Mouse (Mus musculus): Measurements from ENCODE around the gene Cdca5. TPM values are rescaled to one million over a fixed set of nuclear protein-coding genes. Genes with fewer than 3 reads are reported as not detected.

The Cdca5 gene
- total RNA-seq (2021): 1 to 10 TPM in 1 of 2 experiments, under 1 TPM in 1; 0.99 to 1.0 TPM
- long read RNA-seq, experiment 1: 0 reads
- long read RNA-seq, experiment 2, partial matches to known transcripts: 0 of 3 reads
- long read RNA-seq, experiment 2, other reads (novel, unspliced or antisense): 1 of 3 reads

- peak; percentile 91 to 98 for DNase-seq (ENCODE audit: low spot score in 2 of 2)
Observed at GRCm38 (mm10) chr19:6084478-6085248, at the start of gene Cdca5, which contains the start of gene Zfpl1. Cdca5 (plus strand) TSS chr19:6084983. Zfpl1 (minus strand) TSS chr19:6084956.

GRCm38 (mm10) chr19:6035966-6036585 is 48.7 kb upstream of the Cdca5 start:
- DNase-seq (ENCODE audit: low spot score in 2 of 2): no peak

GRCm38 (mm10) chr19:6037695-6038094 is 47.1 kb upstream of the Cdca5 start:
- no peak for DNase-seq (ENCODE audit: low spot score in 2 of 2)

DNA sequence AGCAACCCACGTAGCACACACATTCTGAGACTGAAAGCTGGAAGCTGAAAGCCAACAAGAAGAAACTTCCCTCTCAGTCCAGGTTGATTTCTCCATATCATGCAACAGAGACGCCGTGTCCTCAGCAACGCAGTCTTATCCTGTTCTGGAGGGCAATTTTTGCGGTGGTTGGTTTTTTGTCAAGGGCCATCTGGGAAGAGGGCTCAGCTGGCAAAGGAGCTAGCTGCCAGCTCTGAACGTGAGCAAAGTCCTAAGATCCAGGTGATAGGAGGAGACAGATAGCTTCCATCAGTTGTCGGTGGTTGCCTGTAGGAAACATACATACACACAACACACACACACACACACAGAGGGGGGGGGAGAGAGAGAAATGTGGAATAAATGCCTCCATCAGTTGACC is 46.5 kb upstream of the Cdca5 start:
- no peak for DNase-seq (ENCODE audit: low spot score in 2 of 2)

- no peak for DNase-seq (ENCODE audit: low spot score in 2 of 2)
Observed at GRCm38 (mm10) chr19:6040002-6040401, 44.8 kb upstream of the Cdca5 start.

DNA sequence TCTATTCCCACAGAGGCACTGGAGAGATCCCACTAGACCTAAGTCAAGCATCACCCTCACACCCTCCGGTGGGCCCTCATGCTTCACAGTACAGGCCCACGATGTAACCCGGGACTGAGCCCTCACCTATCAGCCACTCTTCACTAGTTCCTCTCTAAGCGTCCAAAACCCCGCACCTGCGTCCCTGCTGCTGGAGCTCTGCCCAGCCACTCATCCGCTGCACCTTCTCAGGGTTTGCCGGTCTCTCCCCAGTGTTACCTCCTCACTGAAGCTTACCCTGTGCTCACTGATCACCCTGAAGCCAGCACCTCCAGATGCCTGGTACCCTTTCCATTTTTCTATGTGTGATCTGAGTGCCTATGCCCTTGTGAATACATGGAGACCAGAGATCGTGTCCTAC is 42.5 kb upstream of the Cdca5 start:
- no peak for DNase-seq (ENCODE audit: low spot score in 2 of 2)

GRCm38 (mm10) chr19:6044102-6044501 is 40.7 kb upstream of the Cdca5 start:
- DNase-seq (ENCODE audit: low spot score in 2 of 2): peak in 1 of 2 experiments; percentile 12

DNA sequence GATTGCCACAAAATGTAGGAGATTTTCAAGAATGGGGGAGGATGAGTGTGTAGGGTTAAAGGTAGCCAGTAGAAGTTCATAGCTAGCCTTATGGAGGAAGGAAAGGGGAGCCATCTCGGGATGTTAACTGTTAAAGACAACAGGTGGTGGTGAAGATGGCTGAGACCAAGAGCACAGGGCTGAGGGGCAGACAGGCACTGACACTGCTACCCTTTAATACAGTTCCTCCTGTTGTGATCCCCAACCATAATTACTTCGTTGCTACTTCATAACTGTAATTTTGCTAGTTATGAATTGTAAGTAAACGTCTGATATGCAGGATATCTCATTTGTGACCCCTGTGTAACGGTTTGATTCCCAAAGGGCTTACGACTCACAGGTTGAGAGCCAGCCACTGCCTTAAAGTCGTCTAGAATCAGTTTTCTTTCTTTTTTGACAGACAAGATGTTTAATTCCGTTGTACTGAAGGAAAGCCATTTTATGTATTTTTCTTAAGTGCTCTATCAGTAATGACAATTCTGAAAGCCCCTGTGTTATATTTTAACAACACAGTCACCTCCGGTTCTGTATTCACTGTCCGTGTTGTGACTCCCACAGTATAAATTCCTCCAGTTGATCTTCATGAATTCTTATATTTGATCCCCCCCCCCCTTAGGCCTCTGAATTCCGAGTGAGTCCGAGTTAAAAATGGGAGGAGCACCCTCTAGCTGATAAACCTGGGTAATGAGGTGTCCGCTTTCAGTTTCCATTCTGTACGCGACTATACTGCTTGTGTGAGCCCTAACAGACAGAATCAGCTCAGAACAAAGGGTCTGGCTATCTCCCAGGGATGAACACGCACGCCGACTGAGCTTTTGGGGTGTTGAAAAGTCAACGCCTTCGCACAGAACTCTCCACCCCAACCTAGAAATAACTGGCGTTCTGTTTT is 39.2 kb upstream of the Cdca5 start:
- no peak for DNase-seq (ENCODE audit: low spot score in 2 of 2)

DNA sequence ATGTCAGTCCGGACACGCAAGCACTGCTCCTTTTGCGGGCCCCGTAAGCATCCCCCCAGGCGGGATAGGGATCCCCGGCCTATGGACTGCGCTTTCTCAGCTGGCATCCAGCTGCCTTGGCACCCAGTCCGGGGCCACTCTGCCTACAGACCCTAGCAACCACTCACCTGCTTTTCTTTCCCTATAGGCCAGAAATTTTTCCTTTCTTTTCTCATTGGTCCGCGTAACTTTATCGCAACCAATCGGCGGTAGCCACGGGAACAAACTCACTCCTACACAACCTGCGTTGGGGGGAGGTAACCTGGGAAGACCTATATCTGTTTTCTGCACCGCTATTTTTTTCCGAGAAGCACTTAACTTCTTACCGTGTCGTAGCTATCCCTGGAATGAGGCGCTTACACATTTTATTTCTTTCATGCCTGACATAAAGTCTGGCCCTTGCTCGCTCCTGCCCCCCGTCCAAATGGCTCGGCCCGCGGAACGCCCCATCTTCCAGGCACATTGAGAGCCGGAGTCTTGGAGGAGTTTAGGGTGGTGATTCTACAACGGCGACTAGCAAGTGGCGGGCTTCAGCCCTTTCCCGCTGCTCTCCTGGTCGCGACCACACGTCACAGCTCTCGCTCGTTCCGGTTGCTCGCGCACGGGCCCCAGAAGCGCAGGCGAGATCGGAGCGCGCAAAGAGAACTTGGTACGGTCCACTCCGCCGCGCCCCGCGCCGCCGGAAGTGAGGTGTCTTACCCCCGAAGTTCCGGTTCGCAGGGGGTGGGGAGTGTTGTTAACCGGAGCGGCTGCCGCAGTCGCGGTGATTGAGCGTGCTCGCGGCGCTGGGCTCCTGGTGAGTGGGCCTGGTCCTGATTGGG is 38.3 kb upstream of the Cdca5 start, which contains the start of gene Syvn1:
Syvn1 (plus strand) TSS at position 283 of the 860 bp plus-strand sequence.
- peak; percentile 92 to 95 for DNase-seq (ENCODE audit: low spot score in 2 of 2)

DNA sequence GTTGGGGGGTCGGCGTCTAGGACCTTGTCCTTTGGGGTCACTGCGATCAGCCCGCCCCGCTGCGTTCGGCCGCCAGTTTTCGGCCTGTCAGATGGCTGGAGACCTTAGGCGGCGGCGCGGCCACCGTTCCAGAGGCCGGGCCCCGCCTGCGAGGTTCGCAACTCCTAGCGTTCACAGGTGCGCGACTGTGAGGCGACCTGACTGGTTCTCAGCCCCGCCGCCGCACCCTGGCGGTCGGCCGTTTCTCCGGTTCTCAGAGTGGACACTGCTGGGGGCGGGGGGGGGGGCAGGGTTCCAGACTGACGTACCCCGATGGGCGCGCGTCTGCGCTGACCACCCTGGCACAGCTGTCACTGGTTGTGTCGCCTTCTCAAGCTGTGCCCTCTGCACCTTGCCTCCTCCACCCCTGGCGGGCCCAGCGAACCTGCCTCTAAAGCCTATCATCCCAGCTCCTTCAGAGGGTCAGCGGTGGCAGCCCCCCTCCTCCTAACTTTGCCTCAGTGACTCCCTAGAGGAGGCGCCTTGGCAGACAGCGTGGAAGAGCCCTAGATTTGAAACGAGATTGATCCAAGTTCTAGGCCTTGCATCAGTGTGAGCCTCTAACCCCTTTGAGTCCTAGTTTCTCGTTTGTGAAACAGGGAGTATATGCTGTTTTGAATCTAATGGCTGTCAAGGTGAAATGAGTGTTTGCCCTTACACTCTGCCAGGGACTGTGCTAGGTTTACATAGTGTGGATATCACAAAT is 37.5 kb upstream of the Cdca5 start:
- peak in 1 of 2 experiments; percentile 26 for DNase-seq (ENCODE audit: low spot score in 2 of 2)

DNA sequence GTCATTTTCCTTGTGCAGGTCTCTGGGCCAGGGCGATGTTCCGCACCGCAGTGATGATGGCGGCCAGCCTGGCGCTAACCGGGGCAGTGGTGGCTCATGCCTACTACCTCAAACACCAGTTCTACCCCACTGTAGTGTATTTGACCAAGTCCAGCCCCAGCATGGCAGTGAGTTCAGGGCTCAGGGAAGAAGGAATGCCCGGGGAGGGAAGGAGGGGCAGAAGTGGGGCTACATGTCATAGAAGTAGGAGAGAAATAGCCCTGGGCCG is 37.0 kb upstream of the Cdca5 start:
- DNase-seq (ENCODE audit: low spot score in 2 of 2): no peak

GRCm38 (mm10) chr19:6048681-6049410 is 35.9 kb upstream of the Cdca5 start:
- DNase-seq (ENCODE audit: low spot score in 2 of 2): no peak

DNA sequence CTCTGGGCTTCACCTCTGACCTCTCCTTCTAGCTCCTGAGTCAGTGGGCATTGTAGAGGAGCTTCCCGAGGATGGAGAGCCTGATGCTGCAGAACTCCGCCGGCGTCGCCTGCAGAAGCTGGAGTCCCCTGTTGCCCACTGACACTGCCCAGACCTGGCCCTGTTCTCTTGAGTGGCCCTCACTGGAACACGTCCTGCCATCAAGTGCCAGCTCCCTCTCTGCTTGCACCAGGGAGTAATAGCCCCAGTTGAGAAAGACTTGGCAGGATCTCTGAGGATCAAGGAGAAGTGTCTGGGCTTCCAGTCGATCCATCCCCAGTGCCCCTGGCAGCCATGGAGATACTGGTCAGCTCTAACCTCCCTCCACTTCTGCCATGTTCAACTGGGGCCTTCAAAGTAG is 32.3 kb upstream of the Cdca5 start:
- DNase-seq (ENCODE audit: low spot score in 2 of 2): no peak

DNA sequence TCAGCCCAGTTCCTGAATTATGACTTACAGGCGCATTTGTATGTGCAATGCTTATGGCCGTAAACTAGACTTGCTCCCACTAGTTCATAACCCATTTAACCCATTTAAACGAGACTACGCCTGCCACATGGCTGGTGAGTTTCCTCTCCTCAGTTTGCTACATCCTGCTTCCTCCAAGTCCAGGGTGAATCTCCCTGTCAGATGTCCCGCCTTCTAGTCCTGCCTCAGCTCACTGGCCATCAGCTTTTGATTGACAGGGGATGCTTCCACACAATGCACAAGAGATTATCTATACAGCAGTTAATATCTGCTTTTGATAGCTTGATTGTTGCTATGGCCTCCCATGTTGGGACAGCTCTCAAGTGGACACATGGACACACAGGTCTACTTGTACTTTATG is 30.5 kb upstream of the Cdca5 start:
- DNase-seq (ENCODE audit: low spot score in 2 of 2): no peak

DNA sequence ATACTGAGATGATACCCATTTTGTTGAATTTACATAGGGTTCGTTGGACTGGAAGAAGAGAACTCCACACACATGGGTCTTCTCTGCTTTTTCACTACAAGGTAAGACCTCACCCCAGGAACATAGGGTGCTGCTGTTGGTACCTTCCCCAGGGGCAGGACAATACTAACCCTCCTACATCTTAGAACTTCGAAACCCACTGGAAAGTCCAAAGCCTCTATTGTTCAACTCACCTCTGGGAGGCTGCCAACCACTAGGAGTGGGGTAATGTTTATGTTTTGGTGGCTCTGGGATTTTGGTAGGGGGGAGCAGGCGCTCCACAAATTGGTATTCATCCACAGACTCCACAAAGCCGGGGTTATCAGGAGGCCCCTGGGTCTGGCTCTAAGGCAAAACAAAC is 28.1 kb upstream of the Cdca5 start:
- no peak for DNase-seq (ENCODE audit: low spot score in 2 of 2)

DNA sequence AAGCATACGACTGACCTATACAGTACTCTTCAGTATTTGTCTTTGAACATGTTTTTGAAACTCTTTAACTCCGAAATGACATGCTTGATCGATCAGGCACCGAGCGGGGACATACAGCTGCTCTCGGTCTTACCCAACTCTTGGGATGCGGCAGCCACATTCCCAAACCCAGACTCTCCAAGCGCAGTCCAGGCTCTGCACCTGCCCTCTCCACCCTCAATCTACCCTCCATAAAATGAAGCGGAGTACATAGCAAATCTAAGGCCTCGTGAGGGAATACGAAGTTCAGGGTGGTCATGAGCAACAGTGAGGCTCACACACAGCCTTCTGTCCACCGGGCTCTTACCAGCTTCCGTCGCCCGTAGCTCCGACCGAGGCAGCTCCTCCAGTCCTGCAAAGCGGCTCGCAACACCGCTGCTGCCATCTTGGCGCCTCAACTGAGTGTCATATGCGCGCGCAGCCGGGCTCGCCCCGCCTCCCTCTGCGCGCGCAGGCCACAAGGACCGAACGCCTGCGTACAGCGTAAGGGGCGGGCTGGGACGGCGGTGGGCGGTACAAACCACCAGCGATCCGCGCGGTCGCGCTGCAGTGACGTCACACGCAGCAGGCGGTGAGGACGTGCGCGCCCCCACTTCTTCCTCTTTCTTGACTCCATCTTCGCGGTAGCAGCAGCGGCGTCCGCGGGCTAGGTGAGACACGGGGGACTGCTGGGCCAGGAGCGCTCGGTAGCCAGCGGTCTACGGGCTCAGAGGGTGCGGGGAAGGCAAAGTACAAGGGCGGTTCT is 27.3 kb upstream of the Cdca5 start, which contains the start of the genes Mrpl49 and Fau:
Mrpl49 (minus strand) TSS at position 473 of the 784 bp plus-strand sequence.
Fau (plus strand) TSS at position 532 of the 784 bp plus-strand sequence.
- peak; percentile 98 to 99 for DNase-seq (ENCODE audit: low spot score in 2 of 2)

- DNase-seq (ENCODE audit: low spot score in 2 of 2): no peak
Observed at GRCm38 (mm10) chr19:6058513-6058912, 26.3 kb upstream of the Cdca5 start.

GRCm38 (mm10) chr19:6058966-6059365 is 25.8 kb upstream of the Cdca5 start:
- no peak for DNase-seq (ENCODE audit: low spot score in 2 of 2)
